Mouse (Mus musculus) adrenal gland, postnatal 4 days (tissue): ENCODE data around the gene Gm49486. TPM values are rescaled to one million over a fixed set of nuclear protein-coding genes. Genes with fewer than 3 reads are reported as not detected.

Experiments
- DNase-seq, 2 experiments: peaks; one replicate each; pipeline ENCODE4 v3.0.0; 2021 to 2022; ENCODE audit warnings: low spot score in 2 of 2, mixed read lengths in 2 of 2
- total RNA-seq, 2 experiments: library from RNA; stranded (reverse); gene quantifications; 2 replicates each; pipeline ENCODE4 v1.2.3; 2021

Gm49486 gene
- total RNA-seq, 2 experiments from 2014 or later, result 0.17 to 0.70 TPM

DNA sequence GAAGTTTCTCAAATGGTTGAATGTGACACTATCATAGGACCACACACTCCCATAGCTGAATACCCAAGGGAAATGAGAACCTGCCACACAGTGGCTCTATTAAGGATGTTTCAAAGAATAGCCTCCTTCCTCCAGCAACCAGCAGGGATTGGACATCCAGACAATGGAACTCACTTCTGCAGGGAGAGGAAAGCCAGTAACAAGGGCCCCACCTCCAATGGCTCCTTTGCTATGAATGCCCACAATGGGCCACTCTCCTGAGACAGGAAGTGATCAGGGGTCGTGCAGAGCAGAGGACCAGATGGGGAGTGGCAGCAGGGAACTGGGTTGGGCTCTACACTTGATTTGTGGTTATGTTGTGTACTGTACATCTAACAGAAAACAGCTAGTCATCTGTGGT is 39.3 kb downstream of the Gm49486 start:
- no peak for DNase-seq

DNA sequence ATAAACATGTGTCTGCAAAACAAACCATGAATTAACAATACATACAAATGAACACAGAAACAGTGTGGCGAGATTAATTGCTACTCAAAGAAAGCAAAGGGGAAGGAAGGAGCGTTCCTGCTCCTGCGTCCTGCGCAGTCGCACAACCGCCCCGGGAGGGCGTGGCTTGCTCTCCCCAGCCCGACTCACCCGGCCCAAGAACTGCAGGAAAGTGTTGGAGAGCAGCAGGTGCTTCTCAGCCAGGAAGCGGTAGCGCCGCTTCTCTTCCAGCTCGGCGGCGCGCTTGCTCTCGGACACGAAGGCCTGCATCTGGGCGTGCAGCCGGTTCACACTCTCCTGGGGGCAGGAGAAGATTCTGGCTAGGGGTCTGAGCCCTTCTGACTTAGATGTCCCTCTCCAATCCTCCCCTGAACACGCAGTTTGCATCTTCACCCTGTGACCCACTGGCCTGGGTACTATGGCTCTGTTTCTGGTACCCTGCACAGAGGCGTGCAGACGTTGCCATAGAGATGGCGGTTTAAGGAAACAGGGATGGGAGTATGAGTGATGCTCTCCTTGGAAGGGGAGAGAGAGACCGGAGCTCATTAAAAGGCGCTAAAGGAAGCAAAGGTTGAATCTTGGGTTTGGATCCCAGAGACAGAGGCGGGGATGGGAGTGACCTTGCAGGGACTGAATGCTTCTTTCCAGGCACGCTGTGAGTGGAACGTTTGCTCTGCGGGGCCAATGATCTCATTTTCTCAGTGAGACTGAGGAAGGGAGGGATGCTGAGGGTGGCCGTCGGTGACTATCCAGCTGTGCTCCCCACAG is 41.3 kb downstream of the Gm49486 start:
- no peak for DNase-seq

DNA sequence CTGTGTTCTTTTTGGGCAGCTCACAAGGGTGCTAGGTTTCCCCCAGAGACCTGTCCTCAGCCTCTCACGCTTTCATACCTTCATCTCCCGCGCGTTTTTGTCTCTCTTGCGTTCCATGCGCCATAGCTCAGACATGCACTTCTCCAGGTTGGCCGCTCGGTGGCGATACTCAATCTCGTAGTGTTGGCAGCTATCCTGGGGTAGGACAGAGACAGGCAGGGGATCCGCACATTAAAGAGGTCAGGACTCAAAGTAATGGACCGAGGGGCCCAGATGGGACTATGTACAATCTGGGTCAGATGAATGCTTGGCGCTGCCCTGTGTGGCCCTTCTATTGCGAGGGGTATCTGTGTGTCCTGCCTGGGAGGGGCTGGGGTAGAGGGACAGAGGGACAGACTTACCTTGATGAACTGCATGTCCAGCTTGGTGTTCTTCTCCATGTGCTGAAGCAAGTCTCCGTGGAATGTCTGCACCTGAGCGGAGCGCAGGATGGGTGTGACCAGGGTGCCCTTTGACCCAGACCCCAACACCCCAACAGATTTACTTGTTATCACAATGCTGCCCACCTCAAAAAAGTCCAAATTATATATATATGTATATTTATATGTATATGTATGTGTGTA is 42.0 kb downstream of the Gm49486 start:
- no peak for DNase-seq

DNA sequence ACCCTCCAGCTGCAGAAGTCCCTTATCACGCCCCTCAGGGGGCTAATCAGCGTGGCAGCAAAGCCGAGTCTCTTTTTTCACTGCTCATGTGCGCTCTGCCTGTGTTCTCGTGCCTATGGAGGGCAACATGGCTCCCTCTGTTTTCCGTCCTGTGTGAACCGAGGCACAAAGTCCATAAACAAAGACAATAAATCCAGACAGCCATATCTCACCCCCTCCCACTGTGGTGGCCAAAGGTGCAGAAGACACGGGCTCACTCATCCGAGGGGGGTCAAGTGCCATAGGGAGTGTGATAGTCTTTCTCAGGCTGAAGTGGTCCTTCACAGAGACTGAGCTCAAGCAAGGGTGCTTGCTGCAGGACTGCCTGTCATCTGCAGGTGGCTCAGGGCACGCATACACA is 43.8 kb downstream of the Gm49486 start:
- DNase-seq, result no peak

DNA sequence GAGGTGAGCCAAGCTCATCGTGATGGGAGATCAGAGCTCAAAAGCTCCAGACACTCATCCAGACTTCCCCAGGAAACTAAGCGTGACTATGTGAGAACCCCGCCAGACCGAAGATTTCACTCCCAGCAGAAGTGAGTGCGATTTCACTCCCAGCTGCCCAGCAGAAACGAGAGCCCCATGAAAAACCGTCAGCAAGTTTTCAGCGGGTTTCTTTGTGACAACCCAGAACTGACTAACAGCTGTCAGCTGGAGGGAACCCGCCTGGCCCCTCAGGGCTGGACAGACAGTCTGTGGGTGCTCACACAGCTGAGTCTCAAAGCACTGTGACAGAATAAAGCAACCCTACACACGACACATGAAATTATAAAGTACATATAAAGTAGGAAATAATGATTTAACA is 48.5 kb downstream of the Gm49486 start:
- DNase-seq, result no peak

DNA sequence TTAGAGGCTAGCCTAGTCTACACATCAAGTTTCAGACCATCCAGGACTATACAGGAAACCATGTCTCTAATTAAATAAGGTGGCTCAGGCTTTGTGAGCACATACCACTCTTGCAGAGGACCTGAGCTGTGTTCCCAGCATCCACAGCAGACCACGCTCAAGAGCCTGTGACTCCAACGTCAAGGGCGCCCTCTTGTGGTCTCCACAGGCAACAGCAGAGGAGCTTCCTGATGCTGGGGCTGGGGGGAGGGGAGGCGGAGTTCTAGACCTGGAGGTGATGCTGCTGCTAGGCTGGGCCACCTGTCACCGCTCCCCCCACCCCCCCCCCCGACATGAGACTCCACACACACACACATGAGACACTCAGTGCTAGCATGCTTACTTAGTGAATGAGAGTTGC is 51.0 kb downstream of the Gm49486 start:
- no peak for DNase-seq

DNA sequence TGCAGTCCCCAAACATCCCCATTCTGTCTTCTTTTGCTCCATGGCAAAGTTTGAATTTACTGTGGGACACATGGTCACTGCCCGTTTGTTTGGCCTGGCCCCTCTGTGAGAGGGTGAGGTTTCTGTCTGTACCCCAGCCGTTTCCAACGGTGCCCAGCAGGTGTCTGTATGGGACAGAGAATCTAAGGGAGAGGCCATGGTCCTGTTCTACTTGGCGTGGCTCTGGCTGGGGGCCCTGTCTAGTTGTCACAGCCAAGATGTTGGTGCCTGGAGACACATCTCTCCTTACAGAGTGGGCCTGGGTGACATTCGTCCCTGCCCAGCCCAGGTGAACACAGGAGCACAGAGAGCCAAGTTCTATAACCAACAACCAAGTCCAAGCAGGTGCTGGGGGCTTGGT is 51.7 kb downstream of the Gm49486 start:
- no peak for DNase-seq

DNA sequence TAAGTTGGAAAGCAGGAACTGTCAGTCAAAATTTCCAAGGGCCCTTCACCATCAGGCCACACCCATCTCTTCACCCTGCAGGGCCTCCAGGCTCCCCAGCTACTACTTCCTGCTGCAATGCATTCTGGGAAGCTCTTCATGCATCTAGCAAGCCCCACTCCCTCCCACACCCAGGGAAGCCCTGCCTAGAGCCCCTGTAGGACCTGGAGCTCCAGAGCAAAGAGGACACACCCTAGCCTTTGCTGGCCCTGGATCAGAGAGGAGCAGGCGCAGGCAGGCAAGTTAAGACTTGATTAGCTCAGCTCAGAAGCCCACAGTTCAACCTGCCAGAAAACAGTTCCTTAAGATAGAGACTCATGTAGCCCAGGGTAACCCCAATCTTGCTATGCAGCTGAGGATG is 52.2 kb downstream of the Gm49486 start:
- no peak for DNase-seq

DNA sequence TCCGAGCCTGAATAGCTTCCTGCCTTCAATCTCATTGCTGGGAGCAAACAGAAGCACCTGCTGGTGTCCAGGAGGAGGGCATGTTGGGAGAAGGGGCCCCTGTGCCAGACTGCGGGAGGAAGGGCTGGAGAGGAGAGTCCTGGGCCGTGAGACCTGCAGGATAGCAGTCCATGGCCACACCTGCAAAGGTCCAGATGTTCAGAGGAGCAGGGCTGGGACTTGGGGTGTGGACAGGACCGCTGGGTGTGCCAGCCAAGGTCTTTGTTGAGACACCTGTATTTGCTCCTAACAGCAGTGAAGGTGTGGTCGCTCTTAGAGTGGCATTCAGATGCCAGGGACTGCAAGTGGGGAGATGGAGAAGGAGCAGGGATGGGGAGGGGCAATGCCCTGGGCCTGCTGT is 53.2 kb downstream of the Gm49486 start:
- DNase-seq, result no peak

DNA sequence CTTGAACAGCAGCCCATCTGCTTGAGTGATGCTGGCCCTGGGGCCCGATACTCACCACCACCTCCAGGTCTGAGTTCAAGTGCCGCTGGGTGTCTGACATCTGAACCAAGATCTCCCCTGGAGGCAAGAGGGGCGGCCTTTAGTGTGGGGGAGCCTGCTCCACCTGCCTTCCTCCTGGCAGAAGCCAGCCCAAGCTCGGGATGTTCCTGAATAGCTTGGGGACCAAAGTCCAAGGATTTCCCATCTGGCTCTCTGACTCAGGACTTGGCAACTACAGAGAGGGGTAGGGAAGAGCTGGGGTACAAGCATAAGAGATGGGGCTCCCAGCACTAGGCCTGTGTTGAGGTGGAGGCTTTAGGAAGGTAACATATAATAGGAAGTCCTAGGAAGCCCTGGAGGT is 54.2 kb downstream of the Gm49486 start:
- DNase-seq, result no peak

DNA sequence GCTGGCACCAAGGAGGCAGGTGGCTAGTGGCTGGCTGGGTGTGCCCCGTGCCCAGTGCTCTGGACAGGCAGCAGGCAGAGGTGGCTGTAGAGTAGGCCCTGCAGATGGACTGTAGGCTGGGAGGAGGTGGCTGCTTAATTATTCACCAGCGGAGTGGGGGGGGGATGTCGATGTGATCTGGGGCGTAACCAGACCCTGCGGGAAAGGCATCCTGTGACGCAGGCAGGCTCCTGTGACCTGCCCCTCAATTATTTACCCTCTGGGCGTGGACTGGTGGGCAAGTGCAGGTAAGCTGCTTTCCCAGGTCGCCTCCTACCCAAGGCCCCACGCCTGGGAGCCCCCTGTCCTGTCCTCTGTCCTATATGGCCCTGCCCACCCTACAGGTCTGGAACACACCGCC is 56.2 kb downstream of the Gm49486 start, which contains the start of gene Baiap2l2:
Gene Baiap2l2, minus strand, starts transcription at position 139 of the 400 bp plus-strand sequence.
- no peak for DNase-seq

DNA sequence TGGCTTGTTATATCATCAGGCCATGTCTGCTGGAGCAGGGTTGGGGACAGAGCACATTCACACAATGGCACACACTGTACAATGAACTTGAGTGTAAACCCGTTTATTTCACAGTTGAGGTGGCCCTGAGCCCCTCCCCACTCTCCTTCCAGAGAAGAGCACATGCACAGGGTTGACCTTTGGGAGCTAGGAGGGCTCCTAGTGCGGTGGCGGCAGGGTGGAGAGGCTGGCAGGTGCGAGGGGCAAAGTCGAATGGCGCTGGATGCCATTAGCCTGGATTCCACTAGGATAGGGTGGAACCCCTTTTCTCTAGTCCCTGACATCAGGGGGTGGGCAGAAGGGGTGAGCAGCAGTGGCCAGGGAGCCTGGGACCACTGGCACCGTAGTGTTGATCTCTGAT is 57.0 kb downstream of the Gm49486 start:
- DNase-seq, result no peak

DNA sequence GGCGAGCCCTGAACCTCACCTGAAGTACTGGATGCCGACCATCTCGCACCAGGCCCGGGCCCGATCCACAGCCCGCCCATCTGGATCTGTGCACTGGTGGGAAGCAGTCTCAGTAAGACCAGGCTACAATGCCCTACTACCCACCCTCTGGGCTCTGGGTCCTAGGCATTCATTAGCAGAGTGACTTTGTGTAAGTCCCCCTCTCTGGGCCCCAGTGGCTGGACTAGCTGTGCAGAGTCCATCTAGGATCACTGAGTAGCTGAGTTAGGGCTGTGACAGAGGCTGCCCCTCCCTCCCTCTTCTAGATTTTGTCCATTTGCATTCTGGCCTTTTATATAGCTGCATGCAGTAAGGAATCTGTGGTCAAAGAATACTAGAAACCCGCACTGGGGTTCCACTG is 57.9 kb downstream of the Gm49486 start:
- no peak for DNase-seq

DNA sequence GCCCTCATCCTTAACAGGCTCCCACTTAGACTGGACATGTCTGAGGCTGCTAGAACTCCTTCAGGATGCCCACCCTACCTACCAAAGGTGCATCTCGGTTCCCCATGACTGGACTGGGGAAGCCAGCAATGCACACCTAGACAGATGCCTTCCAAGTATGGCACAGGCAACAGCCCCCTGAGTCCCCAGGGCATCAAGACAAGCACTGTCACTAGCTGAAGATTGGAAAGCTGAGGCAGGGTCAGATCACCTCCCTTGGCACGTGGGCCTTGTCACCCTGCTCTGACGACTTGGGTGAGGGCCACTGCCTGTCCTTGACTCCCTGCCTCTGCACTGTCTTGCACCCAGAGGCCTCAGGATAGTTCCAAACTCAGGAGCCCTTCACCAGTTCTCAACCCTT is 59.2 kb downstream of the Gm49486 start:
- no peak for DNase-seq

DNA sequence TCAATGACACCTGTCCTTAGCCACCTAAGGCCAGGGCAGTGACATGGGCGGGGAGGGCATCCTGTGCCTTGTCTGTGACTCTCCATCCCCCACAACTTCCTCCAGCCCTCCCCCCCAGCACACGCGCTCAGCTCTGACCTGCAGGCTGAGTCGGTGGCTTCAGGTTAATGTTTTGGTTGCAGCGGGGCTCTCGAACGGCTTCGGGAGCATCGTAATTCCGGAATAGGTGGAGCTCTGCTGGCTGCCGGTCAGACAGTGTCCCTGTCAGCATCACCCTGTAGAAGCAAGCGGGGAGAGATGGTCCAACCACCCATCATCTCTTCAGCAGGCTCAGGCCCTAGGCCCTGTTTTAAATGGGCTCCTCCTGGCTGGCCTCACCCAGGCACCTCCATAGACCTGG is 60.2 kb downstream of the Gm49486 start:
- no peak for DNase-seq

DNA sequence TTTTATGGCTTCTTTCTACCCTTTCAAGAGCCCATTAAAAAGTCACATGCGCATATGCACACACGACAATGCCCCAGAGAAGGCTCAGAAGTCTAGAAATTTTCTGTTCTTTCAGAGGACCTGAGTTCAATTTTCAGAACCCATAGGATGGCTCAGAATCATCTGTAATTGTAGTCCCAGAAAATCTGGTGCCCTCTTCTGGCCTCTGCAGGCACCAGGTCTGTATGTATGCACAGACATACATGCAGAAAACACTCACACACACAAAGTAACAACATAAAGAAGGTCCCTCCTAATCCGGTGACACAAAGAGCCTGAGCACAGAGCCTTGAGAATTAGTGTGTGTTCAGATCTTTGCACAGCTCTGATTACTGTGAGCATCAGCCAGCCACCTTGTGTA is 61.1 kb downstream of the Gm49486 start:
- DNase-seq, result no peak

DNA sequence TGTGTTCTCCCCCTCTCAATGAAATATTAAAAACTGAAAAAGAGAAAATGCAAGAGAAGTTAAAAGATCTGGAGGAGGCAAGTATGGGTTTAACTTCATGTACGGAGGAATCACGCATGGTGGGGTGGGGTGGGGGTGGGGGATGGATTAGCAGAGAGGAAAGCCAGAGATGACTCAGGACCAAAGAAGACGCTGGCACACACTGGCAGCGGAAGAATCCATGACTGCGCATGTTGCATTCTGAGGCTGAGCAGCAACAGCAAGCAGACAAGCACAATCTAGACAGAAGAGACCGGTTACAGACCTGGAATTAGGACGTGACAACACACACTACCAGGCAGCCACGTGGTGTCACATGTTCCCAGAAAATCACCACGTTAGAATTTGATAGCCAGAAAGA is 63.6 kb downstream of the Gm49486 start:
- no peak for DNase-seq

DNA sequence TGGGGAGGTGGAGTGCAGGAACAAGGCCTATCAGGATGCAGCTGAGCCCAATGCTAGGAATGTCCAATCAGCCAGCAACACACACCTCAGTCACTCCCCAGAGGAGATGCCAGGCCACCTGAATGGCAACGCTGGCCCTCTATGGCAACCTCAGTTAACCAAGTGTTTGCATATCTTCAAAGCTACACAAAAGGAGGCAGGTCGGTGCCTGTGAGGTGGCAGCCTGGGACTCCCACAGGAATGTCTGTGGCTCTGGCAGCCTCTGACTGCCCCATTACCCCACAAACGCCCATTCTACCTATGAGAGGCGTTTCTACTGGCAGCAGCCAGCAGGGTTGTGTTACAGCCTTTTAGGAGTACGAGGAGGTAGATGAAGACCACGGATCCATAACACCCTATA is 69.4 kb downstream of the Gm49486 start:
- no peak for DNase-seq

DNA sequence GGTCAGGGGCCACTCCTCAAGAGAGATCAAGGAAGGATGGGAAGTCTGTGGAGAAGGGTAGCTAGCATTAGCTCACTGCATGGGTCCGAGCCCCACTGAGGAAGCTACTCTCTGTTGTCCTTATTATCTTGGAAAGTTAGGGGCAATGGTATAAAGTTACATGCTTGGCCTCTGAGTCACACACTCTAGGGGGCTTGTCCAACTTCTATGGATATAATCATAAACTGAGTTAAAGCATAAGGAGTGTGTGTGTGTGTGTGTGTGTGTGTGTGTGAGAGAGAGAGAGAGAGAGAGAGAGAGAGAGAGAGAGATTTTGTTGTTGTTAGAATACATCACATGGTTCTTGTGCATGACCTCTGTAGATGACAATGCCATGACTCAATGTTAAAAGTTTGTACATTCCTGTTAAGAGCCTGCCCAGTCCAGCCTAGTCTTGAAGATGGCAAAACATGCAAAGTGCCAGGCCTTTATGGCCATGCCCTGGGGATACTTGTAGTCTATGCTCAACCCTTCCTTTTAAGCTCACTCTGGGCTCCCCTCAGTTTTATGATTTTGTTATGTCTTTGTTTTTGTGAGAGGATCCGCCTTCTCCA is 70.5 kb downstream of the Gm49486 start:
- DNase-seq, result no peak

DNA sequence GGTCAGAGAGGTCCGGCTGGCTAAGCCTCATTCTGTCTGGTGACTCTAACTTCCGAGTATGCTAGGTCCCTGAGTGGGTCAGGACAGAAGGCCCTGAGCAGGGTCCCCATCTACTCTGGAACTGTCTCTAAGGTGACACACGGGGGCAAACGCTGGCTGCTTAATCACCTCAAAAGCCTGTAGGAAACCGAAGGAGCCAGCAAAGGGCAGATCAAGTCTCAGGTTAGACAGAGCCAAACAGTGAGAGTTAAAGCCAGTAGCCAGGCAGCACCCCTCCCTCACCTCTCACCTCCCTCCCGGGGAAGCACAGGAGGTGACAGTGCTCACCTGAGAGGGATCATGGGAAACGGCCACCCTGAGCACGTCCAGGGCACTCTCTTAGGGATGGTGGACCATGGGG is 74.5 kb downstream of the Gm49486 start:
- DNase-seq, result no peak

DNA sequence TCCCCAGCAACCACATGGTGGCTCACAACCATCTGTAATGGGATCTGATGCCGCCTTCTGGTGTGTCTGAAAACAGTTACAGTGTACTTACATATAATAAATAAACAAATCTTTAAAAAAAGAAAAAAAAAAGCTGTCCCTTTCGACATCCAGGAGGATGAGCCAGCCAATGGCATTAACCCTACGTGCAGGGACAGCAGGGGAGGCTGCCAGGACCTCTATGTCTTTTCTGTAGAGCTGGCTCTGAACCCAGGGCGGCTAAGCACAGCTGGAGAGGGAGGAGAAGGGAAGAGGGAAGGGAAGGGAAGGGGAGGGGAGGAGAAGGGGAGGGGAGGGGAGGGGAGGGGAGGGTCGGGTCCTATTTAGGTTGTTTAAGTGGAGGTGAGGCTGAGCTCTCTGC is 75.6 kb downstream of the Gm49486 start:
- no peak for DNase-seq

DNA sequence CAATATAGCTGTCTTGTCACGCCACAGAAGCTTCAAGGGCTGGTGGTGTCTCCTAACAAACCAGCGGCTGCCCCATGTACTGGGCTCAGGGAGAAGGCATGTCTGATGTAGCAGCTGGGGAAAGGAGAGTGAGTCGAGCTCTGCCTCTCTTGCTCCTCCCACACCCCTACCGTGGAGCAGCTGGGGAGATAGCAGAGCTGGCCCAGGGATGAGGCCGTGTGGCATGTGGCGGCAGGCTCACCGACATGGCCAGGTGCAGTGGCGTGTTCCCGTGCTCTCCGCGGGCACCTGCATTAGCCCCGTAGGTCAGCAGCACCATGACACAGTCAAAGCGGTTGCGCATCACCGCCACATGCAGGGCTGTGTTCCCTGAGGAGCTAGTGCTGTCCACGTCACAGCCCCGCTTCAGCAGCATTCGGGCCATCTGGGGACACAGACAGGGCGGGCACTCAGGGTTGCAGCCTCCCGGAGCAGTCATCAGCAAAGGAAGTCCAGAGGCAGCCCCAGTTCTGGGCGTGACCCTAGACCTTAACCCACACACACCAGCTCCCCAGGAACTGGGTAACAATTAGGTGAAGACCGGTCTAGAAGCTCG is 76.9 kb downstream of the Gm49486 start:
- no peak for DNase-seq
